Mouse (Mus musculus): ENCODE measurements around the gene Tmem8. TPM values are rescaled to one million over a fixed set of nuclear protein-coding genes. Genes with fewer than 3 reads are reported as not detected.
"Not testable (repeated sequence)": the region's sequence is repeated elsewhere in the genome, so short reads cannot be mapped to it uniquely, and the experiment has no call there.

Gene Tmem8
- 10 to 100 TPM; 11.4 to 13.1 TPM for total RNA-seq (2021)

DNA sequence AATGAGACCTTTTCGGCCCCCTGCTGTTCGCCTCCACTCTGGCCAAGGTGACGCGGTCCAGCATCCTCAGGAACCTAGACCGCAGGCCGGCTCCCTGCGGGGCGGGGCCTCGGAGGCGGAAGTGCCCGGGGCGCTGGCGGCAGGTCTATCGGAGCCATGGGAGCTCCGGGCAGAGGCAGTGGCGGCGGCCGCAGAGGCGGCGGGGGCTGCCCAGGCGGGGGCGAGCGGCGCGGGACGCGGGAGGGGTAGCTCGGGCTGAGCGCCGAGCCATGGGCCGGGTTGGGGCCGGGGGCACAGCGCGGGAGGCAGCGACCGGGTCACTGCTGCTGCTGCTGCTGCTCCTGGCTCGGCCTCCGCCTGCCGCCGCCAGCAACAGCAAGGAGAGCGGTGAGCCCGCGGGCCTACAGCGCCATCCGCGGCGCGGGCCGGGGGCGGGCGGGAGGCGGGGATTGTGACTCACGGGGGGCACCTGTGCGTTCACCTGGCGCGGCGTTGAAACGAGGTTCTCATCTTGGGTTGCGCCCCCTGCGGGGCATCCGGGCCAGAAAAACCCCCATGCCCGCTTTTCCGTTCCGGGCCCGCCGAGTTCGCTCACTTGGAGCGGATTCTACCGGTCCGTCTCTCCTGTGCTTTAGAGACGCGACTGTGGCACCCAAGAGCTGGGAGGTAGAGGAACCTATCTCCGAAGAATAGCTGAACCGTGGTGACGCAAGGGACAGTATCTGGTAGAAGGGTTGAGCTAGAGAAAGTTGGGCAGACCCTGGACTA, at the start of gene Tmem8:
TSS of gene Tmem8 (plus strand) at position 119 of the 768 bp plus-strand sequence.
- peak; percentile 51 to 55 for DNase-seq (ENCODE audit: extremely low spot score in 1 of 2, low spot score in 1 of 2)

DNA sequence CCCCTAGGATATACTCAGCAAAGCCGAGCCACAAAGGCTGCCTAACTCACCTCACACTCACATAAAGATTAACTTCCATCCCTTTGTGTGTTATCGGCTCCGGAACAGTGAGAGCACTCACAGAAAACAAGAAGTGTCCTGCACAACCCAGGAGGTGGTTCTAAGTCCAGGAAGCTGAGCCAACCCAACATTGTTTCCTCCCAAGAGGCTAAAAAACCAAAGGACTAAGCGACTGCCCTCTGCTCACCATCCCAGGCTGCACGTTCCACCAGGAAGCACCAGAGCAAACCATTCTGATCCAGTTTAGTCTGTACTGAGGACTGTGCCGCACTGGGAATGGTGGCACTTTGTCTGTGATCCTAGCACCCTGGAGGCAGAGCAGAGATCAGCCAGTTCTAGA, 48.2 kb upstream of the Tmem8 start:
- no peak for DNase-seq (ENCODE audit: extremely low spot score in 1 of 2, low spot score in 1 of 2)

DNA sequence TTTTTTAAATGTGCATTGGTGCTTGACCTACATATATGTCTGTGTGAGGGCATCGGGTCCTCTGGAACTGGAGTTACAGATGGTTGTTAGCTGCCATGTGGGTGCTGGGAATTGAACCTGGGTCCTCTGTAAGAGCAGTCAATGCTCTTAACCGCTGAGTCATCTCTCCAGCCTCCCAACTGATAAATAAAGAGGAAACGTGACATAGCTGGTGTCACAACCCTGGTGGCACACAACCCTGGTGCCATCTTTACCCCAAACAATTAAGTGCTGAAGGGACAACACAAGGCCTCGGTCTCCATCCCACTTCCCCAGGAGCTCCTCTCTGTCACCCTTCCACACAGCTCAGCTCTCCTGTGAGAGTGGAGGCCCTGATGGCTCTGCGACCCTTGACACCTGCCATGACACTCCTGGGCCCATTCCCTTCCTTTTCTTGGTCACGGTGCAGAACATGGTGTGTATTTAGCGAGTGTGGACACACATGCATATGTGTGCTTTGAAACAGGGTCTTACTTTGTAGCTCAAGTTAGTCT, 46.5 kb upstream of the Tmem8 start:
- DNase-seq (ENCODE audit: extremely low spot score in 1 of 2, low spot score in 1 of 2) = no peak

DNA sequence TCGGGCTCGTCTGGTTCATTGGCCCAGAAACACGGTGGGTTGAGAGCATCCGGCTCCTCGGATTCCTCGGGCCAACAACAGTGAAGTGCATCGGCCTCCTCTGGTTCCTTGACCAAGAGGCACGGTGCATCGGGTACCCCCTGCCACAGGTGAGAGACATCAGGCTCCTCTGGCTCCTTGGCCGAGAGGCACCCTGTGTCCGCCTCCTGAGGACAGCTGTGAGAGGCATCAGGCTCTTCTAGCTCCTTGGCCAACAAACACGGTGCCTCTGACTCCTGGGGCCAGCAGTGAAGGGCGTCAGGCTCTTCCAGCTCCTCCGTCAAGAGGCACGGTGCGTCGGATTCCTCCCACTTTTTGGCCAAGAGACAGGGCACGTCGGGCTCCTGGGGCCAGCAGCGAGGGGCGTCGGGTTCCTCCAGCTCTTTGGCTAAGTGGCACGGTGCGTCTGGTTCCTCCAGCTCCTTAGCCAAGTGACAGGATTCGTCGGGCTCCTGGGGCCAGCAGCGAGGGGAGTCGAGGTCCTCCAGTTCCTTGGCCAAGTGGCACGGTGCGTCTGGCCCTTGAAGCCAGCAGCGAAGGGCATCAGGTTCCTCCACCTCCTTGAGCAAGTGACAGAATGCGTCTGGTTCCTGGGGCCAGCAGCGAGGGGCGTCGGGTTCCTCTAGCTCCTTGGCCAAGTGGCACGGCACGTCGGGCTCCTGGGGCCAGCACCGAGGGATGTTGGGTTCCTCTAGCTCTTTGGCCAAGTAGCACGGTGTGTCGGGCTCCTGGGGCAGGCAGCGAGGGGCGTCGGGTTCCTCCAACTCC, 44.9 kb upstream of the Tmem8 start:
- no peak for DNase-seq (ENCODE audit: extremely low spot score in 1 of 2, low spot score in 1 of 2)

DNA sequence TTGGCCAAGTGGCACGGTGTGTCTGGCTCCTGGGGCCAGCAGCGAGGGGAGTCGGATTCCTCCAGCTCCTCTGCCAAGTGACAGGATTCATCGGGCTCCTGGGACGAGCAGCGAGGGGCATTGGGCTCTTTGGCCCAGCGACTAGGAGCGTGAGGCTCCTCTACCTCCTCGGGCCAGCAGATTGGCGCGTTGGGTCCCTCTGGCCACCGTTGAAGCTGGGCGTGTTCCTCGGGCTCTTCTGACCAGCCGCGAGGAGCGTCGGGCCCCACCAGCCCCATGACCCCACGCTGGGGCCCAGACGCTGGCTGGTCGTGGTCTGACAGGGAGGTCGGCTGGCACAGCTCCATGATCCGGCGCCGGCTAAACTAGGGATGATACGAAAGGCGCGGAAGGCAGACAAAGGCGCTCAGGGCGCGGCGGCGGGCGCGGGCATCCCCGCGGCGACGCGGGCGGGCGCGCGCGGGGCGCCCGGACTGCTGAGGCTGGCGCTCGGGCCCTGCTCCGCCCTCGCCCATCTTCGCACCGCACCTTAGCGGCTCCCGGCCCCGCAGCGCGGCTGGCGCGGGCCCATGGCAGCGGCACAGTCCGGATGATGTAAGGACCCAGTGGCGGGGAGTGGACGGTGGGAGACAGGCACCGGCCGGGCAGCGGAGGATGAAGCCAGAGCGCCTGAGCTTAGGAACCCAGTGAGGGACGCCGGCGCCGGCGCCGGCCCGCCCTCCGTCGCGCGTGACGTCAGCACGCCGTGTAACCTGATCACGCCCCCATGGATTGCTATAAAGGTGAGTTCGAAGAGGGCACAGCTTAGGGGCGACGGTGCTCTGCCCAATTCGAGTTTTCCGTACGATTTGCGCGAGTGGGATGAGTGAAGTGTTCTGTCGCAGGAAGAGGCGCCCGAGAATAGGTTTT, 44.0 kb upstream of the Tmem8 start, which contains the start of gene Rab11fip3:
TSS of gene Rab11fip3 (minus strand) at position 725 of the 909 bp plus-strand sequence.
- DNase-seq (ENCODE audit: extremely low spot score in 1 of 2, low spot score in 1 of 2) = peak; percentile 72 to 81

DNA sequence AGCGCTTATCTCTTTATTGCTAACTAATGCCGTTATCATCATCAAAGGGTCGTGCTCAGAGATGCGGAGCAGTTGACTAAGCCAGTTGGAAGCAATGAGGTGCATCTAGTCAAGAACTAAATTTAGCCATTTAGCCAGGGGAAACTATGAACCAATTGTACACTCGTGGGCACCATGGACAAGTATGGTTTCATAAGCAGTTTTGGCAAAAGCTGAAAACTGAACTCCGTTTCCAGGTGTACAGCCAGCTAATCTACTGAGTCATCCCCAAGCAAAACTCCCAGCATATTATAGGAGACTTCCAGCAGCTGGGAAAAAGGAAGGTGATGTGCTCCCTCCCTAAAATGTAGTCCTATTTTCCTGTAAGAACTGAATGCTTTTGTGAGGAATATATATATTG, 43.0 kb upstream of the Tmem8 start:
- DNase-seq (ENCODE audit: extremely low spot score in 1 of 2, low spot score in 1 of 2) = no peak

DNA sequence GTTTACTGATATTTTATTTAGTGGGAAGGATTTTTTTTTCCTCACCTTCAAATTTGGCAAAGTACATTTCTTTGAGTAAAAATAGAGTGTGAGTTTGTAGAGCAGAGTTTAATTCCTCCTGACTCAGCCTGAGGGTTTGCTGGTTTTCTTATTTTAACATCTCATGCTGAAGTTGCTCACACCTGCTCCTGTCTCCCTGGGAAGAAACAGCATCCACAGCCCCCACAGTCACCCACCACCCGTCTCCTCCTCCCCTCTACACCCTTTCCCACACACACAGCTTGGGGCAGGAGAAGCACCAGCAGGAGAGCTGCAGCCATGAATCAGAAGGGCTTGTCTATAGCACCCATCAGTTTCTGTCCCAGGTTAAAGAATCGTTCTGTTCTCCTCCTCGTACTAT, 37.9 kb upstream of the Tmem8 start:
- DNase-seq (ENCODE audit: extremely low spot score in 1 of 2, low spot score in 1 of 2) = no peak

DNA sequence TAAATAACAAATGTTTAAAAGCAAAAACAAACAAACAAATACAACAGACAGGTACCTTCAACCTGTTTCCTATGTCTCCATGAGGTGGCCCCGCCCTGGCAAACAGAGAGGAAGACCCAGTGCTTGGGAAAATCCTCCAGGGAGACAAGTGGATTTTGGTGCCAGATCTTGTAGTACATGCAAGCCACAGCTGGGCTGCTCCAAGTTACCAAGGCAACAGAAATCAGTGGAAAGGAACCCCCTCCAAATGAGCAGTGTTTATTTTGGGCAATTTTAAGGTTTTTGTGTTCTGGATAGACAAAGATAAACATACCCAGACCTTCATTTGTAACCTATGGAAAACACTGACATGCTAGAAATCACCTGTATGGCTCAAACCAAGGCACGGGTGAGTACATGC, 34.2 kb upstream of the Tmem8 start:
- no peak for DNase-seq (ENCODE audit: extremely low spot score in 1 of 2, low spot score in 1 of 2)

DNA sequence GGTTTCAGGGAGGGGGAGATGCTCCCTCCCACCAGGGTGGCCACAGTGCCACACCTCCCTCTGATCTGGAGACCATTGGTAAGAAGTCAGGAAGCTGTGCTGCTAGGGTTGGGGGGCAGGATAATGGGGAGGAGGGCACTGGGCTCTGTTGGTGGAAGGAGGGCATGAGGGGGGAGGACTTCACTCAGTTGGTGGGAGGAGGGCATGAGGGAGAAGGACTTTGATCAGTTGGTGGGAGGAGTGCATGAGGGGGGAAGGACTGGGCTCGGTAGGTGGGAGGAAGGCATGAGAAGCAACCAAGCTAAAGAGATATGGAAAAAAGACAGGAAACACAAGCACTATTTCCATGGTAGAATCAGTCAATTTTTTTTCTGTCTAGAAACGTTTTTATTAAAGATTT, 32.2 kb upstream of the Tmem8 start:
- no peak for DNase-seq (ENCODE audit: extremely low spot score in 1 of 2, low spot score in 1 of 2)

DNA sequence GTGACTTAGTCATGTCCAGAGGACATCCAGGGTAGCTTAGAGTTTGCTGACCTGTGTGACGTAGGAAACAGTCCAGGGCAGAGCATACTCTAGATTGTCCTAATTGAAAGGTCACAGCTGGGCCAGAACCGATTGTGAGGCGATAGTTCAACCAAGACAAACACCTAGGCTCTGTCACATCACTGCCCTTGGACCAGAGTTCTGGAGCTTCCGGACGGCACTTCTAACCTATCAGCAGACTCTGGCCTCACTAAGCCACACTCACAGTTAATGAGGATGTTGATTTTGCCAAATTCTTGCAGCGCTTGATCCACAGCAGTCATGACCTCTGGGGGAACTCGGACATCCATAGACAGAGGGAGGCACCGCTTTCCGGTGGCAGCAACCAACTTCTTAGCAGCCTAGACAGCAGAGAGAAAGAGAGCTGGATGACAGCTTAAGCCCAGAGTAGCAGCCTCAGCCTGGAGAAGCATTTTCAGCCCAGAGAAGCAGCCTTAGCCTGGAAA, 26.0 kb upstream of the Tmem8 start:
- DNase-seq (ENCODE audit: extremely low spot score in 1 of 2, low spot score in 1 of 2) = no peak

DNA sequence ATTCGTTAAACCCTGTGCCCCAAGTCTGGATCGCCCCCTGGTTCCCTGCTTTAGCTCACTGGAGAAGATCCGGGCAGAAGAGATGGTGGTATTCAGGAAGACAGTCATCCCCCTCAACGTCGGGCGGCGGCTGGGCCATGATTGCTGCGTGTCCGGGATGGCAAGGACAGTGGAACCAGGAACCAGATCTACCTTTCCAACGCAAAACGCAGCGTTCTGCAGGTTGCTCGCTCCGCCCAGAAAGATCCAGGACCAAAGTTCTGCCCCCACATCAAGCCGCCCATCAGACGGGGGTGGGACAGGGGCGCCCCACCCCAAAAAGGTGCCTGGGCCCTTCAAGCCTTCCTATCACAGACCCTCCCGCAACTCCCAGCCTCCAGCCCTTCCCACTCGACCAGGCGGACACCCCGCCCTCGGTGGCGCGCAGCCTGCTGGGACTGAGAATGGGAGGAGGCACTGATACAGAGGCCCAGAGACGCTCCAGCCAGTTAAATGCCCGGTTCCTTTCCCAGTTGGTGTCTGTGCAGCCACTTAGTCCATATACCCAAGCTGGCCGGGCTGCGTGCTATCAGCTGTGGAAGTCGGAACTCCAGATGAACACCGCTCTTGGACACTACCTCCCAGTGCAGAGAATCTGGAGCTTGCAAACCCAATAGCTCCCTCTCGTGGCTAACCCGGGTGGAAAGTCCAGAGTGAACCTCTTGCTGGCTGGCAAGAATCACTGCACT, 23.0 kb upstream of the Tmem8 start, which contains the start of gene Decr2:
TSS of gene Decr2 (minus strand) at position 433 of the 728 bp plus-strand sequence.
- peak; percentile 79 to 85 for DNase-seq (ENCODE audit: extremely low spot score in 1 of 2, low spot score in 1 of 2)

DNA sequence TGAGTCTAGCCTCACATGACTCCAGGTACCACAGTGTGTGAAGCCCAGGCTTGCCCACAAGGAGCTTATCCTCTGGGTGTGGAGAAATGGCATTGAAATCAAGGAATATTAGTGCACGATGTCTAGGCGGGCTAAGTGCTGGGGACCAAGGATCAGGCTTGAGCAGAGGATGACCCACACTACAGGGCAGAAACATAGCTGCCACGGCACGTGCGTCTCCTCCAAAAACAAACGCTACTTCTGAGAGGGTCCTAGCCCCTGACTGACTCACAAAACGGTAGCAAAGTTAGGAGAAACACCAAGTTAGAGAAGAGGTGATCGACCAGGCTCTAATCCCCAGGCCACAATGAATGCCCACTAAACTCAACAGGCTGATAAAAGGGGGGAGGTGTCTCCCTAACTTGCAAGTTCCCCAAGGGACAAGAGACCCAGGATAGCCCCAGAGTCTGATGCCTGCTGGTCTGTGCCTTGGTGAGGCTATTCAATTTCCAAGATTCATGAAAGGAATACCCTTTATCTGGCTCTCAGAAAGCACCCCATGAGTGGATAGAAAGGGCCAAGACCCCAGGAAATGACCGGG, 18.5 kb upstream of the Tmem8 start:
- DNase-seq (ENCODE audit: extremely low spot score in 1 of 2, low spot score in 1 of 2) = no peak

DNA sequence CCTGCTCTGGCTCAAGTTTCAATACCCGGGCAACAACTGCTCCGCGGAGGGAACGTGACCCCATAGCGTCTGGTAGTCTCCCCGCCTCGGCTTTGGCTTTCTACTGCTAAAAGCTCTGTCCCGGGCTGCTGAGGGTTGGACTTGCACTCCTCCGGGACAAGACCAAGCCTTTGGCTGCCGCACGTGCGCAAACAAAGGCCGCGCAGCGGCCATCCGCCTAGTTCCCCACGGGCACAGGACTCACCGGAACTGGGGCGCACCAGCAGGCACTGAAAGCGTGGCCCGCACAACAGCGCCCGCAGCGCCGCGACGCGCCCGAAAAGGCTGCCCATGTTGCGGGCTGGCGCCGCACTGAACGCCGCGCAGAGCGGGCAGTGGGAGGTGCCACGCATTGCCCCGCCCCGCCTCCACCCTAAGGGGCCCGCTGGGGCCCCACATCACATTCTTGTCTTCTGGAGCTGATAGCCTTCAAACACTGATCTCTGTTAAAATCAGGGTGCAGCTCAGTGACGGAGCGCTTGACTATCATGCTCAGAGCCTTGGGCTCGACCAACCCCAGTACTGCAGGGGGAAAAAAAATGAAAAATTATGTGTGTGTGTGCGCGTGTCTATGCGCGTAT, 17.9 kb upstream of the Tmem8 start, which contains the start of gene Nme4:
TSS of gene Nme4 (minus strand) at position 482 of the 620 bp plus-strand sequence.
- peak; percentile 60 to 67 for DNase-seq (ENCODE audit: extremely low spot score in 1 of 2, low spot score in 1 of 2)

DNA sequence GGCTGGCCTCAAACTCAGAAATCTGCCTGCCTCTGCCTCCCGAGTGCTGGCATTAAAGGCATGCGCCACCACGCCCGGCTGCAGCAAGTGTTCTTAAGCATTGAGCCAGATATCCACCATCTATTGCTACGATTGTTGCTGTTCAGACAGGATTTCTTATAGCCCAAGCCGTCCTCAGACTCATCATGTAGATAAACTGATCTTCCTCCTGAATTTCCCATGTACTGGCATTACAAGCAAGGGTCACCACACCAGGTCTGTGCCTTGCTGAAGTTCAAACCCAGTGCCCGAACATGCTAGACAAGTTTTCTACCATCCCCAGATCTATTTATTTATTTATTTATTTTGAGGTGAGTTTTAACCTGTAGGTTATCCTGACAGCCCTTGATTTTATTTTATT, 14.6 kb upstream of the Tmem8 start:
- no peak for DNase-seq (ENCODE audit: extremely low spot score in 1 of 2, low spot score in 1 of 2)

DNA sequence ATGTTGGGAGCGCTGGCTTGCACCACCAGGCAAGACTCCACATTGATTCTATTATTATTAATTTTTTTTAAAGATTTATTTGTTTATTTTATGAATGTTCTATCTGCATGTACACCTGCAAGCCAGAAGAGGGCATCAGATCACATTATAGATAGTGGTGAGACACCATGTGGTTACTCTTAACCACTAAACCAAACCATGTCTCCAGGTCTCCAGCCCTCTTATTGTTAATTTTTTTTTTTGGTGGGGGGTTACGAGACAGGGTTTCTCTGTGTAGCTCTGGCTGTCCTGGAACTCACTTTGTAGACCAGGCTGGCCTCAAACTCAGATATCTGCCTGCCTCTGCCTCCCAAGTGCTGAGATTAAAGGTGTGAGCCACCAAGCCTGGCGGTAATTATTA, 13.8 kb upstream of the Tmem8 start:
- DNase-seq (ENCODE audit: extremely low spot score in 1 of 2, low spot score in 1 of 2) = not testable (repeated sequence)

DNA sequence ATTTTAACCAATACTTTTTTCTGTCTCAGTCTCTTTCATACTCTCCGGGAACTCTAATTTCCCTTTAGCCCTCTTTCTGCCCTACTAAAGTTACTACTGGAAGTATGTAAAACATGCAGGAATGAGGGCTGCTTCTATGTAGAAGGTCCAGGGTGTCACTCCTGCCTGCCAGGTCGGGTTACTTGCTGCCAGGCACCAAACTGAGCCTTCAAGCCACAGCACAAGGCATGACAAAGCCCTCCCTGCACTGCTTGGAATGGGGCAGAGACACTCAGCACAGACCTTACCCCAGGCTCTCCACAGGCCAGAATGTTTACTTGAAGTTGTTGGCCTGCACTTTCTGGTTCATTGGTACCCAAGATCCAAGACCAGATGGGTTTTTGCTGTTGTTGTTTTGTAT, 12.9 kb upstream of the Tmem8 start:
- no peak for DNase-seq (ENCODE audit: extremely low spot score in 1 of 2, low spot score in 1 of 2)

DNA sequence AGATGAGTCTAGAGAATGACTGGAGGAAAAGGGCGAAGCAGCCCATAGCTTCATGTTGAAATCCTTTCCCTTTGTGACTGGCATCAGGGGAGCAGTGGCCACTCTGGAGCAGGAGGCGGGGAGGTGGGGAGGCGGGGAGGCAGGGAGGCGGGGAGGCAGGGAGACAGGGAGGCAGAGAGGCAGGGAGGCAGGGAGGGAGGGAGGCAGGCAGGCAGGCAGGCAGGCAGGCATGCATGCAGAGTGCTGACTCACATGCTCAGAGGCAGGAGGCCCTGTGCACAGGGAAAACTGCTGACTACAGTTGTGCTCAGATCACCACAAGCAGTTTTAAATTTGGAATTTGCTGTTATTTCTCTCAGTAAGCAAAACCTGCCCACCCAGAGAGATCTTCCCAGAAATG, 11.6 kb upstream of the Tmem8 start:
- no peak for DNase-seq (ENCODE audit: extremely low spot score in 1 of 2, low spot score in 1 of 2)

DNA sequence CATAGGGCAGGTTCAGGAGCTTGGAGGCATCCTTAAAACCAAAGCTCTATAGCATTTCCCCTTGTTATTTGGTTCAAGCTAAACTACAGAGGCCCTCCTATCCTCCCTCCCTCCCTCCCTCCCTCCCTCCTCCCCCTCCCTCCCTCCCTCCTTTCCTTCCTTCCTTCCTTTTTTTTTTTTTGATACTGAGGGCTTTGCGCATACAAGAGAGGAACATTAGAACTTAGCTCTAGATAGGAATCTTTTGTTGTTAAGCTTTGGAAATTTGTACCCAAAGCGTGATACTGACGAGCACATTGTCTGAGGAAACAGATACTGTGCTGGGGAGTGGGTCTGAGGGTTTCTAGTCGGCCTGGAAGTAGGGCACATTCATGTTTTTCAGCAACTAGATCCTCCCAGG, 7.5 kb upstream of the Tmem8 start:
- no peak for DNase-seq (ENCODE audit: extremely low spot score in 1 of 2, low spot score in 1 of 2)

DNA sequence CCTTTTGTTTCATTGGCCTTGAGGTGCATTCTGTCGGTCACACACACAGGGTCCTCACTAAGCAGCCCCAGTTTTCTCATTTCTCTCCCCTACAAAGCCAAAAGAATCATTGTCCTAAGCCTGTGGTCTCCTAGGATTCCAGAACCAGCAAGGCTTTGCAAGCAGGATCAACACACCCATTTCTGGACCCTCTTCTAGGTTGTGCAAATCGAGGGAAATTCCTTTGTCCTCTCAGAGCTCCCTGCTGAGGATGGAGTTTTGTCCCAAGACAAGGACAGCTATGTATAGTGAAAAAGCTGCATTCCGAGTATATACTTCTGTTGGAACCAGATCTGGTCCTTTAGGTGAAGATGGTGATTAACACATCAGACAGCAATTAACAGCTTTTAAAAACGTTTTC, 2.9 kb upstream of the Tmem8 start:
- DNase-seq (ENCODE audit: extremely low spot score in 1 of 2, low spot score in 1 of 2) = no peak

Measured in layer of hippocampus, postnatal 25 days (tissue).